Mouse (Mus musculus): ENCODE measurements around the gene Gm14085. TPM values are rescaled to one million over a fixed set of nuclear protein-coding genes. Genes with fewer than 3 reads are reported as not detected.
A peak's percentile ranks its signal among the peaks of the same experiment; 100 is the strongest.
"Not testable (repeated sequence)": the region's sequence is repeated elsewhere in the genome, so short reads cannot be mapped to it uniquely, and the experiment has no call there.

Gene Gm14085
- total RNA-seq (2014; rRNA removed): not detected in 2 replicates
- polyA plus RNA-seq (2012; rRNA removed): not detected in 2 replicates

- no peaks in the 10 kb centered on the region for H3K4me1 ChIP-seq (ENCODE audit: control insufficient read depth, insufficient read depth, low read length)
- no peak within 1 kb of the TSS for H3K4me3 ChIP-seq (ENCODE audit: insufficient read depth, low read depth, low read length)
- no peaks in the 10 kb centered on the region for H3K27me3 ChIP-seq (ENCODE audit: control insufficient read depth, insufficient read depth, low read length)
- no peak within 1 kb of the TSS for H3K9ac ChIP-seq (ENCODE audit: low read depth, low read length)
- no peak within 1 kb of the TSS for H3K27ac ChIP-seq (replicated peaks; ENCODE audit: insufficient read depth, low read depth, low read length)
- H3K36me3 ChIP-seq (ENCODE audit: control insufficient read depth, insufficient read depth, low read length): no peaks in the 10 kb centered on the region
- WGBS: 91% methylated on average over 1 of the region's 1 CpGs
- no peaks in the 10 kb centered on the region for H3K79me2 ChIP-seq (ENCODE audit: control insufficient read depth, insufficient read depth, low read length)
- TF ChIP-seq POLR2A (IDR thresholded peaks at IDR 0.05; ENCODE audit: extremely low read depth, insufficient read depth, low read length) (no peak), CTCF (IDR thresholded peaks at IDR 0.05; ENCODE audit: low read depth, low read length) (no peak)
- DNase-seq (ENCODE audit: extremely low read depth, low read depth, low spot score): no peak
Measured at GRCm38 (mm10) chr2:122484641-122485040, at the start of gene Gm14085. Gene Gm14085 (plus strand): TSS chr2:122484941.

- 86% methylated on average over 5 of the region's 5 CpGs for WGBS
- not testable (repeated sequence) for H3K79me2 ChIP-seq (ENCODE audit: control insufficient read depth, insufficient read depth, low read length); H3K9ac ChIP-seq (ENCODE audit: low read depth, low read length); H3K36me3 ChIP-seq (ENCODE audit: control insufficient read depth, insufficient read depth, low read length); H3K27ac ChIP-seq (replicated peaks; ENCODE audit: insufficient read depth, low read depth, low read length); H3K4me1 ChIP-seq (ENCODE audit: control insufficient read depth, insufficient read depth, low read length); H3K27me3 ChIP-seq (ENCODE audit: control insufficient read depth, insufficient read depth, low read length); H3K4me3 ChIP-seq (ENCODE audit: insufficient read depth, low read depth, low read length); DNase-seq (ENCODE audit: extremely low read depth, low read depth, low spot score)
Measured at GRCm38 (mm10) chr2:122438706-122439482, 45.8 kb upstream of the Gm14085 start.

GRCm38 (mm10) chr2:122440521-122440920, 44.2 kb upstream of the Gm14085 start:
- H3K9ac ChIP-seq (ENCODE audit: low read depth, low read length); H3K36me3 ChIP-seq (ENCODE audit: control insufficient read depth, insufficient read depth, low read length); DNase-seq (ENCODE audit: extremely low read depth, low read depth, low spot score); H3K27ac ChIP-seq (replicated peaks; ENCODE audit: insufficient read depth, low read depth, low read length); H3K4me3 ChIP-seq (ENCODE audit: insufficient read depth, low read depth, low read length); H3K27me3 ChIP-seq (ENCODE audit: control insufficient read depth, insufficient read depth, low read length); H3K79me2 ChIP-seq (ENCODE audit: control insufficient read depth, insufficient read depth, low read length); H3K4me1 ChIP-seq (ENCODE audit: control insufficient read depth, insufficient read depth, low read length): not testable (repeated sequence)
- WGBS: 19% methylated on average over 1 of the region's 3 CpGs

- Histone ChIP-seq H3K9ac (ENCODE audit: low read depth, low read length) (no peak overlapping the region), H3K27ac (replicated peaks; ENCODE audit: insufficient read depth, low read depth, low read length) (no peak overlapping the region), H3K4me3 (ENCODE audit: insufficient read depth, low read depth, low read length) (no peak overlapping the region), H3K36me3 (ENCODE audit: control insufficient read depth, insufficient read depth, low read length) (no peaks in the 10 kb centered on the region), H3K27me3 (ENCODE audit: control insufficient read depth, insufficient read depth, low read length) (no peaks in the 10 kb centered on the region), H3K79me2 (ENCODE audit: control insufficient read depth, insufficient read depth, low read length) (no peaks in the 10 kb centered on the region), H3K4me1 (ENCODE audit: control insufficient read depth, insufficient read depth, low read length) (no peaks in the 10 kb centered on the region)
- TF ChIP-seq CTCF (IDR thresholded peaks at IDR 0.05; ENCODE audit: low read depth, low read length): no peak
- DNase-seq (ENCODE audit: extremely low read depth, low read depth, low spot score): no peak
- 67% methylated on average over 7 of the region's 7 CpGs for WGBS
Measured at GRCm38 (mm10) chr2:122441000-122441933, 43.5 kb upstream of the Gm14085 start.

DNA sequence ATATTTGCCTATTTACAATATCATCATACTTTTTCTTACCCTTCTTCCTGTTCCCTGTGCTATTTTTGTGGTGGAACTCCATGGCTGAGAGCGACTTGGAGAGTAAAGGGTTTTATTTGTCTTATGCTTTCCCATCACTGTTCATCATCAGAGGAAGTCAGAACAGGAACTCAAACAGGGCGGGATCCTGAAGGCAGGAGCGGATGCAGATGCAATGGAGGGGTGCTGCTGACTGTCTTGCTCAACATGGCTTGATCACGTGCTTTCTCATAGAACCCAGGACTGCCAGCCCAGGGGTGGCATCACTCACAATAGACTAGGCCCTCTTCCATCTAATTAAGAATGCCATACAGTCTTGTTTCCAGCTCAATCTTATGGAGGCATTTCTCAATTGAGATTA, 34.4 kb upstream of the Gm14085 start:
- no peak for TF ChIP-seq CTCF (IDR thresholded peaks at IDR 0.05; ENCODE audit: low read depth, low read length)
- TF ChIP-seq POLR2A (IDR thresholded peaks at IDR 0.05; ENCODE audit: extremely low read depth, insufficient read depth, low read length): no peak
- 86% methylated on average over 4 of the region's 4 CpGs for WGBS

DNA sequence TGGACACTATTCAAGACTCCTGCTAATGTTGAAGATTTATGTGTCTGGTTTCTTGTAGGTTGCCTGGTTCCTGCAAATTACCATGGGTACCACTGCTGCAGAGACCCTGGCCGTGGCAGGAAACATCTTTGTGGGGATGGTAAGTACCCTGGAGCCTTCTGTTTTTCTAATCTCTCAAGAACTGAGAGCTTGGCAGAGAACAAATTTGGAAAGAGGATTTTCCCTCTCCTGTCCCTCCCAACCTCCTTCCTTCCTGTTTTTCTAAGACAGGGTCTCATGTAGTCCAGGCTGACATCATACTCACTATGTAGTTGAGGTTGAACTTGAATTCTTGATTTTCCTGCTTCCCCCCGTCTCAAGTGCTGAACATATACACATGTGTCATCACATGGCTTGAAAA, 32.3 kb upstream of the Gm14085 start:
- H3K27ac ChIP-seq (replicated peaks; ENCODE audit: insufficient read depth, low read depth, low read length): no peak overlapping the region
- TF ChIP-seq POLR2A (IDR thresholded peaks at IDR 0.05; ENCODE audit: extremely low read depth, insufficient read depth, low read length) (no peak), CTCF (IDR thresholded peaks at IDR 0.05; ENCODE audit: low read depth, low read length) (no peak)
- no peak overlapping the region for H3K9ac ChIP-seq (ENCODE audit: low read depth, low read length)
- H3K4me3 ChIP-seq (ENCODE audit: insufficient read depth, low read depth, low read length): no peak overlapping the region
- WGBS: 54% methylated on average over 2 of the region's 2 CpGs
- no peaks in the 10 kb centered on the region for H3K36me3 ChIP-seq (ENCODE audit: control insufficient read depth, insufficient read depth, low read length)
- H3K4me1 ChIP-seq (ENCODE audit: control insufficient read depth, insufficient read depth, low read length): no peaks in the 10 kb centered on the region
- H3K79me2 ChIP-seq (ENCODE audit: control insufficient read depth, insufficient read depth, low read length): no peaks in the 10 kb centered on the region
- DNase-seq (ENCODE audit: extremely low read depth, low read depth, low spot score): peak; percentile 7
- no peaks in the 10 kb centered on the region for H3K27me3 ChIP-seq (ENCODE audit: control insufficient read depth, insufficient read depth, low read length)

More for the DNA sequence above, 34.4 kb upstream of the Gm14085 start:
- no peaks in the 10 kb centered on the region for H3K36me3 ChIP-seq (ENCODE audit: control insufficient read depth, insufficient read depth, low read length)
- H3K4me3 ChIP-seq (ENCODE audit: insufficient read depth, low read depth, low read length): no peak overlapping the region
- peak; percentile 4 for DNase-seq (ENCODE audit: extremely low read depth, low read depth, low spot score)
- no peaks in the 10 kb centered on the region for H3K4me1 ChIP-seq (ENCODE audit: control insufficient read depth, insufficient read depth, low read length)
- H3K79me2 ChIP-seq (ENCODE audit: control insufficient read depth, insufficient read depth, low read length): no peaks in the 10 kb centered on the region
- no peak overlapping the region for H3K27ac ChIP-seq (replicated peaks; ENCODE audit: insufficient read depth, low read depth, low read length)
- H3K27me3 ChIP-seq (ENCODE audit: control insufficient read depth, insufficient read depth, low read length): no peaks in the 10 kb centered on the region
- no peak overlapping the region for H3K9ac ChIP-seq (ENCODE audit: low read depth, low read length)

Measured in liver, adult 2 months (tissue).